Mouse (Mus musculus): ENCODE measurements at regions not wholly inside any gene's neighbourhood (a gene's known extent, or its start where the extent isn't known, plus 50 kb on each side); places are given as distances from the start of the nearest gene placed in this dataset.

GRCm38 (mm10) chr6:148652434-148652833 is 178.8 kb downstream of the Ipo8 start:
- TF ChIP-seq CTCF (IDR thresholded peaks at IDR 0.05; ENCODE audit: low read depth) (no peak), EP300 (optimal IDR thresholded peaks at IDR 0.05) (no peak)

All from stomach, postnatal 0 days (tissue).